Mouse (Mus musculus): ENCODE data around the gene Clic4. TPM values are rescaled to one million over a fixed set of nuclear protein-coding genes. Genes with fewer than 3 reads are reported as not detected.

Gene Clic4
- polyA plus RNA-seq (2014; fragmentation: Illumina TruSeq; extraction: RNeasy Lipid Tissue Mini Kit (QIAGEN cat#74804); ENCODE audit: low read depth, low replicate concordance): 113 TPM

GRCm38 (mm10) chr4:135272640-135273306 lies at the start of gene Clic4:
Gene Clic4 (minus strand): TSS chr4:135272814.

Other genes with a start within 250 kb of the Clic4 start
- gene Runx3, start 152.2 kb downstream of the Clic4 start, polyA plus RNA-seq (2014; fragmentation: Illumina TruSeq; extraction: RNeasy Lipid Tissue Mini Kit (QIAGEN cat#74804); ENCODE audit: low read depth, low replicate concordance): 1.3 TPM
- 174 TPM for gene Srrm1, start 80.5 kb upstream of the Clic4 start, polyA plus RNA-seq (2014; fragmentation: Illumina TruSeq; extraction: RNeasy Lipid Tissue Mini Kit (QIAGEN cat#74804); ENCODE audit: low read depth, low replicate concordance)
- 7.0 TPM for gene Ncmap, start 125.4 kb upstream of the Clic4 start, polyA plus RNA-seq (2014; fragmentation: Illumina TruSeq; extraction: RNeasy Lipid Tissue Mini Kit (QIAGEN cat#74804); ENCODE audit: low read depth, low replicate concordance)
- gene Rcan3, start 161.0 kb upstream of the Clic4 start, polyA plus RNA-seq (2014; fragmentation: Illumina TruSeq; extraction: RNeasy Lipid Tissue Mini Kit (QIAGEN cat#74804); ENCODE audit: low read depth, low replicate concordance): 8.4 TPM
- gene Stpg1, start 222.0 kb upstream of the Clic4 start, polyA plus RNA-seq (2014; fragmentation: Illumina TruSeq; extraction: RNeasy Lipid Tissue Mini Kit (QIAGEN cat#74804); ENCODE audit: low read depth, low replicate concordance): 3.0 TPM
- gene Nipal3, start 222.2 kb upstream of the Clic4 start, polyA plus RNA-seq (2014; fragmentation: Illumina TruSeq; extraction: RNeasy Lipid Tissue Mini Kit (QIAGEN cat#74804); ENCODE audit: low read depth, low replicate concordance): 8.5 TPM